Comparison of ENCODE assay signal across 9 mouse cellular contexts in genomic region chr17:11993249-11993648, GRCm38 (mm10).
DNase-seq lines count a peak whose midpoint lies in the region; ATAC-seq lines count a peak whose summit lies in the region.
"Had no signal": no experiment of that assay in that cellular context is flagged by ENCODE, and none has a peak within 500 bp of the region (broad histone marks: within the 10 kb centered on the region; RNA-seq: fewer than 3 reads in every experiment).

No protein-coding gene starts in this region.

- H3K9ac ChIP-seq in limb, embryonic 11.5 days (ENCODE audit: low read length): no peak overlapping the region
- H3K9ac ChIP-seq in neural tube, embryonic 14.5 days (replicated peaks; ENCODE audit: low read depth, low read length): no peak overlapping the region
- H3K9ac ChIP-seq: embryonic facial prominence, embryonic 12.5 days had no signal

- ATAC-seq in limb, embryonic 11.5 days (ENCODE audit: insufficient number of reproducible peaks, low FRiP score, low TSS enrichment, low read depth): no peak
- peak; percentile 56; the same call in 1 of the 2 replicates for ATAC-seq in neural tube, embryonic 14.5 days (ENCODE audit: low read depth)

- no peaks in the 10 kb centered on the region for H3K36me3 ChIP-seq in limb, embryonic 11.5 days (ENCODE audit: control insufficient read depth, insufficient read depth, low read length)
- H3K36me3 ChIP-seq in neural tube, embryonic 14.5 days (ENCODE audit: control insufficient read depth, insufficient read depth, low read length): no peaks in the 10 kb centered on the region
- H3K36me3 ChIP-seq: embryonic facial prominence, embryonic 12.5 days had no signal

- peaks cover 21% of the 10 kb centered on the region for H3K4me1 ChIP-seq in limb, embryonic 11.5 days (ENCODE audit: control insufficient read depth, insufficient read depth, low read length)
- peaks cover 2% of the 10 kb centered on the region; the same call in 1 of the 2 replicates for H3K4me1 ChIP-seq in neural tube, embryonic 14.5 days (ENCODE audit: control insufficient read depth, insufficient read depth, low read length)

- no peaks in the 10 kb centered on the region for H3K27me3 ChIP-seq in limb, embryonic 11.5 days (ENCODE audit: control insufficient read depth, insufficient read depth, low read length)
- H3K27me3 ChIP-seq in neural tube, embryonic 14.5 days (ENCODE audit: control insufficient read depth, insufficient read depth, low read length): no peaks in the 10 kb centered on the region

- no peak overlapping the region for H3K27ac ChIP-seq in limb, embryonic 11.5 days (replicated peaks; ENCODE audit: low read depth, low read length)
- H3K27ac ChIP-seq in neural tube, embryonic 14.5 days (ENCODE audit: low read depth, low read length): no peak overlapping the region
- H3K27ac ChIP-seq: embryonic facial prominence, embryonic 12.5 days had no signal

- H3K9me3 ChIP-seq in limb, embryonic 11.5 days (ENCODE audit: control insufficient read depth, low read length): no peaks in the 10 kb centered on the region
- no peaks in the 10 kb centered on the region for H3K9me3 ChIP-seq in neural tube, embryonic 14.5 days (ENCODE audit: control insufficient read depth, low read length)
- H3K9me3 ChIP-seq: embryonic facial prominence, embryonic 12.5 days had no signal

- no peak overlapping the region for H3K4me3 ChIP-seq in limb, embryonic 11.5 days (ENCODE audit: low read depth, low read length)
- no peak overlapping the region for H3K4me3 ChIP-seq in neural tube, embryonic 14.5 days (ENCODE audit: low read depth, low read length)
- H3K4me3 ChIP-seq: embryonic facial prominence, embryonic 12.5 days had no signal

- H3K4me2 ChIP-seq in limb, embryonic 11.5 days (ENCODE audit: low read depth, severe bottlenecking): no peak overlapping the region
- no peak overlapping the region for H3K4me2 ChIP-seq in neural tube, embryonic 14.5 days (ENCODE audit: low read depth, low read length)
- H3K4me2 ChIP-seq: embryonic facial prominence, embryonic 12.5 days had no signal

- peak; percentile 38 for DNase-seq in kidney, adult 18-20 months
- DNase-seq in kidney, adult 11 months: no peak
- DNase-seq in adipocyte (ENCODE audit: low spot score): peak; percentile 45
- peak; percentile 86 for DNase-seq in embryo, embryonic 11 days
- DNase-seq in induced T-regulatory cell, adult 2 months (ENCODE audit: low read depth): peak; percentile 38
- peak; percentile 77 for DNase-seq in limb, embryonic 11.5 days (ENCODE audit: low spot score)
- no peak for DNase-seq in urinary bladder, postnatal 36 days (ENCODE audit: low spot score in 2 of 2)

- 32% methylated on average over 8 of the region's 8 CpGs for WGBS in limb, embryonic 11.5 days
- WGBS in neural tube, embryonic 14.5 days: 21% methylated on average over 8 of the region's 8 CpGs

Comparison
In these comparisons a context has a peak if more than half of its experiments do, and no peak if none do; other contexts are left out.
1. DNase-seq: peak in kidney, adult 18-20 months (single experiment), adipocyte (single experiment), embryo, embryonic 11 days (single experiment), induced T-regulatory cell, adult 2 months (single experiment) and limb, embryonic 11.5 days (single experiment); none in kidney, adult 11 months (single experiment) and urinary bladder, postnatal 36 days (0 of 2).